Mouse (Mus musculus): ENCODE results near the gene Gm20388. TPM values are rescaled to one million over a fixed set of nuclear protein-coding genes. Genes with fewer than 3 reads are reported as not detected.
"Not testable (repeated sequence)": the region's sequence is repeated elsewhere in the genome, so short reads cannot be mapped to it uniquely, and the experiment has no call there.

Gene Gm20388
- total RNA-seq, 2 experiments from 2014 or later, result 4.0 TPM; not detected in 1

GRCm38 (mm10) chr8:123280302-123281094 is 3369.9 kb downstream of the Gm20388 start:
- no peak for DNase-seq

- not testable (repeated sequence) for DNase-seq
Observed at GRCm38 (mm10) chr8:123282994-123283393, 3372.4 kb downstream of the Gm20388 start.

GRCm38 (mm10) chr8:123283991-123284390 is 3373.3 kb downstream of the Gm20388 start:
- DNase-seq, result no peak

DNA sequence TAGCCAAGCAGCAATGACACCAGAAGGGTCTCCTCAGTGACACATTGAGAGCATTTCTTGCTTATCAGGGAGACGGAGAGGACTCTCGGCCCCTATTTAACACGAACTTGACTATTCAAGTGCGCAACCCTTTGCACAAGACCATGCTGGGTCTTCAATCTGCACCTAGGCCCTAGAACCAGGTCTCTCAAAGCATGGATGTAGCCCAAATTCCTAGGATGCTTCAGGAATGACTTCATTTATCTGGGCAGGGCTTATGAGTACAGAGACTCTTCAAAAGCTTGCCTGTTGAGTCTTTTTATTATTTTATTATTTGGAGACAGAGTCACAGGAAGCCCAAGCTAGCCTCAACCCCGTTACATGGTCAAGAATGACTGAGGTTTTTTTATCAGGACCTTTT is 3373.9 kb downstream of the Gm20388 start:
- no peak for DNase-seq

DNA sequence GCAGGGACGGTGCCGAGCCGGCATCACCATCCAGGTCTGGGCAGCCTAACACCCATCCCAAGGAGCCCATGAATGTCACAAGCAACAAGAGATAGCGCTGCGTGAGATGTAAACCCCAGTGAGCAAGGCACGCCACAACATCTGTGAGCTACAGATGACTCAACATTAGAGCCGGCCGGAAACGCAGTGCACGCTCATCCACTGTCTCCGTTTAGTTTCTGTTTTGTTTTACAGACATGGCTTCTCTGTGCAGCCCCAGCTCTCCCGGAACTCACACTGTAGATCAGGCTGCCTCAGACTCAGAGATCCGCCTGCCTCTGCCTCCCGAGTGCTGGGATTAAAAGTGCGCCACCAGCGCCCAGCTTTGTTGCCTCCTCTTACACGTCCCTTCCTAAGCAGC is 3376.7 kb downstream of the Gm20388 start:
- no peak for DNase-seq

DNA sequence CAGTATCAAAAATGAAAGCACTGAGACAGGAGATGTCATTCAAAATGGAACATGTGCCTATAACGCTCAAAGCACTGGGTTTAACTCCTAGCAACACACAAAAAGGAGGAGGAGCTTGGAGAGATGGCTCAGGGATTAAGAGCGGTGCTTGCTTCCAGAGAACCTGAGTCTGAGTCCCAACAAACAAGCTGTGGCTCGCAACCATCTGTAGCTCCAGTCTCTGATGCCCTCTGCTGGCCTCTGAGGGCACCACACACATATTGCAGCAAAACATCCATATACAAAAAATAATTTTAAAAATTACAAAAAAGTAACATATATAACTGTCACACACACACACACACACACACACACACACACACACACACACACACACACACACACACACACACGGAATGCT is 3379.5 kb downstream of the Gm20388 start:
- peak in 1 of 2 experiments; percentile 51 for DNase-seq

DNA sequence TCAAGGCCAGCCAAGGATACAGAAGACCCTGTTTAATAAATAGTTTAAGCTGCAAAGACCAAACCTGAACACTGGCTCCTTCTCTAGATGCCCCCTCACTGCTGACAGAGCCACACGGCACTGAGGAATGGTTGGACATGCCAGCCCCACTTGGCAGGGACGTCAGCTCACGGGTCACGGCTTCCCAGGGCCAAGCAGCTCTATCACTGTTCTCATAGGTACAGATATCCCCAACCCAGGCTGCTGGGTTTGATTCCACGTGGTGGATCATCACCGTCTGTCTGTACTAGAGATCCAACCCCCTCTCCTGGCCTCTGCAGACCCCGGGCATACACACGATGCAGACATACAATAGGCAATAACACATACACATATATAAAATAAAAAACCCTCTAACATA is 3380.0 kb downstream of the Gm20388 start:
- peak; percentile 37 to 42 for DNase-seq

GRCm38 (mm10) chr8:123291716-123292115 is 3381.1 kb downstream of the Gm20388 start:
- DNase-seq, result peak; percentile 65 to 84

DNA sequence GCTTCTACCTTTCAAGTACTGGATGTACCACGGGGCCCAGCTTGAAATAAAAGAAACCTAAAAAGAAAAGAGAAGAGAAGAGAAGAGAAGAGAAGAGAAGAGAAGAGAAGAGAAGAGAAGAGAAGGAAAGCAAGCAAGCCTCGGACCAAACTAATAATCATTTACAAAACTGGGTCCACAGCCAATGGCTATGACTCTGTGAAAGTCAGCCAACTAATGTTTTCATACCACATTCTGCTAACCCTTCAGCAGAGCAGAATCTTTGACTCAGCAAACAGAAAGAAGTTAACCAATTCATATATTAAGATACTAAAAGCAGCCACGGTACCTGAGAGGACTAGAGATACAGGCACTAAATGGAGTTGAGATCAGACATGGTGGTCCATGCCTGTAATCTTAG is 3381.6 kb downstream of the Gm20388 start:
- no peak for DNase-seq

DNA sequence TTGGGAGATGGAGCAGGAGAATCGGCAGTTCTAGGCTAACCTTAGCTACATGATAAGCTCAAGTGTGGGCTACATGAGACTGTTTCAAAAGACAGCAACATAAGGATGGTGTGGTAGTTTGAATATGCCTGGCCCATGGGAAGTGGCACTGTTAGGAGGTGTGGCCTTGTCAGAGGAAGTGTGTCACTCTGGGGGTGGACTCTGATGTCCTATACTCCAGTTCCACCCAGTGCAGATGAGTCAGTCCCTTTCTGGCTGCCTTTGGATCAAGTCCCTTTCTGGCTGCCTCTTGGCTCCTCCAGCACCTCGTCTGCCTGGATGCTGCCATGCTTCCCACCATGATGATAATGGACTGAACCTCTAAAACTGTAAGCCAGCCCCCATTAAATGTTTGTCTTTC is 3382.1 kb downstream of the Gm20388 start:
- DNase-seq, result no peak

DNA sequence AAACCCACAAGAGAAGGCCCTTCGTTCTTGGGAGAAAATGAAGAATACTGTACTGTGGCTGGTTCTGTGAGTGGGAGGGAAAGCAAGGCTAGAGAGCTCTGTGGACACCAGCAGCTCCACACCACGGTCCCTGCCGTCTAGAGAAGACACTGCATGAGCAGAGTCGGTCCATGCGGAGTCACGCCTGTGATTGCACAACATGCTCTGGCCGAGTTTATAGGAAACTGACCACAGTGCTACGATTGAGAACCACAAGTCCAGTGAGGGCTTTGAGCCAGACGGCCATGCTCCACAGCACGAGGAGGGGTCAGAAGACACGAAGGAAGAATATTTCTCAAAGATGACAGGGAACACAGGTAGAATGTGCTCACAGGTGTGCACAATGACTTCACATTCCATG is 3387.7 kb downstream of the Gm20388 start:
- DNase-seq, result no peak

- no peak for DNase-seq
Observed at GRCm38 (mm10) chr8:123308738-123309137, 3398.1 kb downstream of the Gm20388 start.

DNA sequence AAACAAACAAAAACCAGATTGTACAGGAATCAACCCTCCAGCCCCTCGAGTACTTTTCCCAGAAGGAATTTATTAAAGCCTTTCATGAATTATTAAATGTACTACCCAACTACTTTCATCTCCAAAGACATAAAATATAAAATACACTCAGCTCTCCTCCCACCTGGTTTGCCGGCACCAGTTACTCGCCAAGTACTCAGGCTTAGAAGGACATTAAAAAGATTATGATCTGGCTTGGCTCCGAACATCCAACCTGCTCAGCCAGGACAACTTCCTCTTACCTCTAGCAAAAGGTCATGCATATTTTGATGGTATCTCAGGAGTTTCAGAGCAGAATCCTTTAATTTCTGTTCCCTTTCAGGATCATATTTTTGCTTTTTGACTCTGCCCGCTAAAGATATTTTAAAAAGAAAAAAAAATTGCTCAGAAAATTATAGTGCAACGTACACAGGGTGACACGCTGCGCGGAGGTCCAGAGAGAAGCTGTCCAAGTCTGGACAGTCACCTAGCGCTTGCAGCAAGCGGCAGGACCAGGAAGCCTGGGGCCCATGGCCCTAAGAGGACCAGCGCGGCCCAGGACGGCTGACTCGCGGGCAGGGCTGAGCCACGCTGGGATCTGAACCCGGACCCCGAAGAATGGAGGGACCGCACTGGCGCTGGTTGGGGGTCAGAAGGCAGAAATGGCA is 3407.3 kb downstream of the Gm20388 start:
- no peak for DNase-seq

GRCm38 (mm10) chr8:123318467-123318911 is 3407.8 kb downstream of the Gm20388 start, which contains the start of gene Fanca:
Gene Fanca, minus strand, starts transcription at chr8:123318576.
- peak; percentile 95 to 96 for DNase-seq

- peak; percentile 36 to 59 for DNase-seq
Observed at GRCm38 (mm10) chr8:123319522-123320164, 3409.0 kb downstream of the Gm20388 start.

DNA sequence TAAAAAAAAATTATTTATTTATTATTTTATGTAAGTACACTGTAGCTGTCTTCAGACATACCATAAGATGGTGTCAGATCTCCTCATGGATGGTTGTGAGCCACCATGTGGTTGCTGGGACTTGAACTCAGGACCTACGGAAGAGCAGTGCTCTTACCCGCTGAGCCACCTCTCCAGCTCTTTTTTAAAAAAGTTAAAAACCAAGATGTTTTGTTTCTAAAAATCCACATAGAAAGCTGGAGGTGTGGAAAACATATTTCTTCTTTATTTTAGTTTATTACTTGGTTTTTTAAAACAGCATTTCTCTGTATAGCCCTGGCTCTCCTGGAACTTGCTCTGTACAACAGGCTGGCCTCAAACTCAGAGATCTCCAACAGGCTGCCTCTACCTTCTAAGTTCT is 3417.9 kb downstream of the Gm20388 start:
- DNase-seq, result no peak

DNA sequence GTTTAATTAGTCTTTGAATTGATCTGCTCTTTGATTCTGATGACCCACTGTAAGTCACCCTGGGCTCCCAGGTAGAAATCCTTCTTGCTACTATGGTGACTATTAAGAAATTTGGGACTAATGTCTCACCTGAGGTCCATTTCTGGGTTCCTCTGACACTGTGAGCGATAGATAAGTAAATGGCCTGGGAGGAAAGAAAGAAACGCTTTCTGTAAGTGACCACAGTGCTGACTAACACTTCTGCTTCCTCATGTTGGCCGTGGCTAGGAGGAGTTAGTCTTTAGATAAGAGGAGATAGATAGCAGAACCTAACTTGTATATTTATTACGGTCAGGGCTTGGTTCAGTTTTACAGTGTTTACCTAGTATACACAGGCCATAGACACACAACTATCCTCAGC is 3418.7 kb downstream of the Gm20388 start:
- DNase-seq, result no peak

DNA sequence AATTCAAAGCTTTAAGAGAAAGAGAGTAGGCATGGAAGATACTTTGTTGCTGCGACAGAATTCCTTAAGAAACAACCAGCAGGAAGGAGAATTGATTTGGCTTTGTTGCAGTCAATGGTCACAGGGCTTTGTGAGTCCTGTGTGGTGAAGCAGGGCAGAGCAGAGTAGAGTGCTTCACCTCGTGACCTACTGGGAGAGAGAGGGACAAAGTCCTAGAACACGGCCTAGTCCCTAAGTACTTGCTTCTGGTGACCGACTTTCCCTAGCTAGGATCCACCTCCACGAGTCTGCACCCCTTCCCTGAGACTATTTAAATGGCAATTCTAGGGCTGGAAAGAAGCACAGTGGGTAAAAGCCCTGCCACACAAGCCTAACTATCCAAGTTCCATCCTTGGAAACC is 3419.3 kb downstream of the Gm20388 start:
- DNase-seq, result no peak

DNA sequence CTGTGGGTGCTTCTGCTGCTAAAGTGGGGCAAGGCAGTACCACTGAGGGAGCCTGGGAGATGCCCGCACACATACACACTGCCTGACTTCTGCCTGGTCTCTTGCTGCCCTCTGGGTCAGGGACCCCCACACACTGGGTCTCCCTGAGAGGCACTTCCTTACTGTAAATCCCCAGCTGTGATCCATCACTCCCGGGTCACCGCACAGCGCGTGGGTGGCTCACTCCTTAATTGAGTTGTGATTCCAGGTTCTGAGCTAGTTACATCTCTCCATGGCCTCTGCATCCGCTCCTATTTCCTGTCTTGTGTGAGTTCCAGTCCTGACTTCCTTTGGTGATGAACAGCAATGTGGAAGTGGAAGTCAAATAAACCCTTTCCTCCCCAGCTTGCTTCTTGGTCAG is 3420.1 kb downstream of the Gm20388 start:
- DNase-seq, result no peak

DNA sequence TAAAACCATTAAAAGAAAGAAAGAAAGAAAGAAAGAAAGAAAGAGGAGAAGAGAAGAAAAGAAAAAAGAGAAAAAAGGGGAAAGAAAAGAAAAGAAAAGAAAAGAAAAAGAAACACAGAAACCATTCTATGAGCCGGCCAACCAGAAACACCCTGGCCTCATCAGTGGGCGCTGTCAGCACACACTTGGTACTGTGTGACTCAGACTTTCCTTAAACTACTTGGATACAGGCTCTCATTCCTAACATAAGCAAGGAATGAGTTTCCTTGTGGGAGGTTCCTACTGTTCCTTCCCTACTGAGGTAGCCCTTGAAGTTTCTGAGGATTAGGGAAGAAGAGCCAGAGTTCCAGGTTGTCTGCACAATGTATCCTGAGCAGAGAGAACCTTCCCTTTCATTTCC is 3420.7 kb downstream of the Gm20388 start:
- no peak for DNase-seq

DNA sequence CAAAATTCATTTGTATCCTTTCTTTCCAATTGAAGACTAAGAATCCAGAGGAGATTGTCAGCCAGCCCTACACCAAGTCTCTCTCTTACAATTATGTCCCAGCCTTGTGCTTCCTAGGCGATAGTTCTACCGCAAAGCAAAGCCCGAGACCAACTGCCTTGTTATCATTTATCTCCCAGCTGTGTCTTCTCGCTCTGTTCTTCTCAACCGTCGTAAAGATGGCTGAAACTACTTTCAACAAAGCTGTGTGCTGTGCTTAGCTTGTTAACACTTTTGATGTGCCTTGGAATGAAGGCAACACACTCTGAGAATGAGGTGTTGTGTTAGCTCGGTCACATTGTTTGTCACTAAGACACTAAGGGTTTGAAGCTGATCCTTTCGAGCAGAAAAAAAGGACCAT is 3421.2 kb downstream of the Gm20388 start:
- no peak for DNase-seq

GRCm38 (mm10) chr8:123332262-123333090 is 3421.8 kb downstream of the Gm20388 start, which contains the start of gene Spire2:
Gene Spire2, plus strand, starts transcription at chr8:123332713.
- peak; percentile 63 to 80 for DNase-seq
